Mouse (Mus musculus): ENCODE measurements at regions not wholly inside any gene's neighbourhood (a gene's known extent, or its start where the extent isn't known, plus 50 kb on each side); places are given as distances from the start of the nearest gene placed in this dataset.
"Not testable (repeated sequence)": the region's sequence is repeated elsewhere in the genome, so short reads cannot be mapped to it uniquely, and the experiment has no call there.

DNA sequence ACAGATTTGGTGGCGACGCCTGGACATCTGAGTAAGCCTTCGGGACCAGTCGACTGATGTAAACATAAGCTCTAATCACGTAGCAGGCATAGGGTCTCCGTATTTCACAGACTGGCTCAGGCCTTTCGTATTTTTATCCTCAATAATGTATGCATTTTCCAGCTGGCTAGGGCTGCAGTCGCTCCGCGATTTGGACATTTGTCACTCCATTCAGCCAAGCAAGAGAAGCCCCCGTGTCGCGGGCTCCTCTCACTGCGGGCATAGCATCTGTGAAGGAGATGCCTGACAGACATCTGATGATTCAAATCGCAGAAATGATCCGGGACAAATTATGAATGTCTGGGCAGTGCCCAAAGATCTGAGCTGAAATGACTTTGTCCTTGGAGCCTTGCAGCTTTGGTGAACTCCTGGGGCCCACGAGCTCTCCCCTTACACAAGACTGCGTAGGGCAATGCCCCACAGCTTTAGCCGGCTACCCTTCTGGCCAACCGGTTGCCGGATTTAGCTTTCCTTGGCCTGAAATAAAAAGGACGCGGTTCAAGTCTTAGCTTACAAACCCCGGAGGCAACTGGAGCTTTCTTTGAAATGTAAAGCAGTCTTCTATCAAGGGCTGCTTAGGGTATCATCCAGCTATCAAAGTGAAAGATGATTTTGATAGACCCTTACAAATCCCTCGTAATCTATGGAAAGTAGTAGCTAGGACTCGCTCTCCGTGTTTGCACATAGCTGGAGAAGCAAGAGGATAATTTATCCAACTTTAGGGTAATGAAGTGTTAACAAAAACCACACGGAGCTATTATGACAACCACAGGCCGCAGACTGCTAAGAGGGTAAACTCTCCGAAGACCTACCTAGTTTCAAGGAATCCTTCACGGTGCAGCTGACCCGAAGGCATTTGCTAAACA, 270.6 kb downstream of the Etnk1 start:
- DNase-seq (ENCODE audit: low spot score in 2 of 2) = no peak

DNA sequence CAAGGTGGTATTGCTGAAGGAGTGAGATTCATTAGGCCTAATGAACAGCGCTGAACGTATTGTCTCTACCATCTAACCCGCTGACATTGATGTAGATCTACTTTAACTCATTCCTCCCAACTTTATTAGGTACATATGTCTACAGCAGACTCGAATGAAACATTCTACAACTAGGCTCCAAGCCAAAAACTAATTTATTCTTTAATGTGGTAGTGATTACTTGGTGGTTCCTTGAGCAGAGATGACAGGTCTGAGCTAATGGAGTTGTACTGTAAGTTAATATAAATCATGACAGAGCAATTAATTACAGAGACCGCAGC, 271.2 kb downstream of the Etnk1 start:
- no peak for DNase-seq (ENCODE audit: low spot score in 2 of 2)

DNA sequence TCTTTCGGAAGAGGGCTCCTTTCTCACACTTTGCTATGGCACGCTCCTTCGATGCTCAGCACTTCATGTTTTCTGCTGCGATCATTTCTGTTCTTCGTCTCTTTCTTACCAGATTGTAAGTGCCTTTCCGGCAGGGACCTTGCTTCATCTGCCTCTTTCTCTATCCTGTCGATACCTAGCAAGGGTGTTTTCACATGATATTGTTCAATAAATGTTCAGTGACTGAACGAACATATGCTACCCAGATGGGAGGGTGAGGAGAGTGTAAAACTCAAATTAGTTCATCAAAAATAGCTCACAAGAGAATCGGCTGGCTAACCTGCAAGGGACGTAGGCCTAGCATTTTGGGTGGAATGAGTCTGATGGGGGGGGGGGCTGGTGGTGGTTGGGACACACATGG, 272.5 kb downstream of the Etnk1 start:
- DNase-seq (ENCODE audit: low spot score in 2 of 2) = no peak

DNA sequence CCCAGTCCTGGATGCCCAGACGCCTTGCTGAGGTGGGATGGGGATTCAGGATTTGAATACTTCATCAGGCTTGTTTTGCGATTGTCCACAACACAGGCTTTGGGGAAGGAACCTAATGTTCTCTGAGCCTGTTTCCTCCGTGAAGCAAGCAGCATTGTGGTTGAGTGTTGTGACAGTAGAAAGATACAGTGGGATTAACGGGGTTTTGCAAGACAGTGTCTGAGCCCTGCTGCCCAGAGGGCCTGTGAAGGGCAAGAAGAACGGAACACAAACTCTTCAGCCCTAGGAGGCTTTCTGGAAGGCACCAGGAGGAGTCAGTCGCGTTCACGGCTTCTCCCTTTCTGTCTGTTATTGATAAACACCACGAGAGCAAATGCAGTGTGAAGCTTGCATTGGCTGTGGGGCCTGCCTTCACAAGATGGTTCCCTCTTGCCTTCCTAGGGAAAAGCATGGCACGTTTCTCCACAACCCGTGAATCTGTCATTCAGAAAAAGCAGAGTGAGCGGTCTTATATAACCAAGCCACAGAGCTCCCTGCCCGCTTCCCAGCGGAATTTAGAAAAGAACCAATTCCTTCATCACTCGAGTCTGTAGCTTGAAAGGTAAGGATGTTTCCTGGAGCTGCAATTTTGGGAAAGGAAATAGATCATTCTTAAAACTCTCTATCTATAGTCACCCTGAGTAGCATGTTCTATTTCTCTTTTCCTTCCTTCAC, 273.4 kb downstream of the Etnk1 start:
- no peak for DNase-seq (ENCODE audit: low spot score in 2 of 2)

DNA sequence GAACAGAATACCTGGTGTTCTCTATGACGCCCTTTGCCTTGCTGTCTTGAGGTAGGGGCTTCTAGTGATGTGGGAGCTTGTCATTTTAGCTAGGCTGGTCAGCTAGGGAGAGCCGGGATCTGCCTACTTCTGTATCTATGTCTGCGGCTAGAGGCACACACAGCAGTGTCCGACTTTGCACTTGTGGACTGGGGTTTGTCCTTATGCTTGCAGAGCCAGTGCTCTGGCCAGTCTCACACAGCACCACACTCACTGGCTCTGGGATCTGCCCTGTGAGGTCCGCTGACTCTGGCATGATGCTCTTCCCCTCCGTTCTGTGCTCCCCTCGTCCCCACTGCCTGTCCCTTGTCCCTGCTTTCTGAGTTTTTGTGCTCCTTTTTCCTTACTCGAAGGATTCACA, 275.3 kb downstream of the Etnk1 start:
- DNase-seq (ENCODE audit: low spot score in 2 of 2) = no peak

DNA sequence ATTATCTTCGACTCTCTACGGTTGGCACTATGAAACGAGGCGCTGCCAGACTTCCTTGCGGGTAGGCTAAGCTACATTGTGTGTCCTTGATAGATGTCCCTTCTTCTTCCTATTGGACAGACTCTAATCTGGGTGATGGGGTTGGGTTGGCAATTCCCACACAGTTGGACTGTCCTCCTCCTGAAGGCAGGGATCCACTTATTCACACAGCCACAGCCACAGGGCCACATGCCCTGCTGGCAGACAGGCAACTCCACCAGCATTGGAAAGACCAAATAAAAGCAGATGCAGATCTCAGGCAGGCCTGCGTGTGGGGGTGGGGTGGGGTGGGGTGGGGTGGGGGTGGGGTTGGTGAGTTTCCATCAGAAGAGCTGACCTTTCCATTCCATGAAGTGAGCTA, 276.4 kb downstream of the Etnk1 start:
- DNase-seq (ENCODE audit: low spot score in 2 of 2) = no peak

DNA sequence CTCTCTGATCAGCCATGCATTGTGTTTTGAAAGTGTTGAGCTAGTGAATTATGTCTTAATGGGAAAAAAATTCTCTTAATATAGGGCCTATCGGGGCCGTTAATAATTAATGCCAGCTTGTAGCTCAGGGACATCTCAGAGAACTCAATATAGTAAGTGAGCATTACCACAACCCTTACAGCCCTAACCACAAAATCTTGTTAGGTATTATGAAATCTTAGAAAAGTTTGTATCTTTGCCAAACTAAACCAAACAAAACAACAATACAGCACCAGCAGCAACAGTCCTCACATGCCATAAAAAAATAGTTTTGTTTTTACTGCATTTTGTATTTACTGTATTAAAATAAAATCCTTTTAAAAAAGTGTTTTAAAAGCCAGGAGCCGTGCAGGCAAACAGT, 277.8 kb downstream of the Etnk1 start:
- no peak for DNase-seq (ENCODE audit: low spot score in 2 of 2)

DNA sequence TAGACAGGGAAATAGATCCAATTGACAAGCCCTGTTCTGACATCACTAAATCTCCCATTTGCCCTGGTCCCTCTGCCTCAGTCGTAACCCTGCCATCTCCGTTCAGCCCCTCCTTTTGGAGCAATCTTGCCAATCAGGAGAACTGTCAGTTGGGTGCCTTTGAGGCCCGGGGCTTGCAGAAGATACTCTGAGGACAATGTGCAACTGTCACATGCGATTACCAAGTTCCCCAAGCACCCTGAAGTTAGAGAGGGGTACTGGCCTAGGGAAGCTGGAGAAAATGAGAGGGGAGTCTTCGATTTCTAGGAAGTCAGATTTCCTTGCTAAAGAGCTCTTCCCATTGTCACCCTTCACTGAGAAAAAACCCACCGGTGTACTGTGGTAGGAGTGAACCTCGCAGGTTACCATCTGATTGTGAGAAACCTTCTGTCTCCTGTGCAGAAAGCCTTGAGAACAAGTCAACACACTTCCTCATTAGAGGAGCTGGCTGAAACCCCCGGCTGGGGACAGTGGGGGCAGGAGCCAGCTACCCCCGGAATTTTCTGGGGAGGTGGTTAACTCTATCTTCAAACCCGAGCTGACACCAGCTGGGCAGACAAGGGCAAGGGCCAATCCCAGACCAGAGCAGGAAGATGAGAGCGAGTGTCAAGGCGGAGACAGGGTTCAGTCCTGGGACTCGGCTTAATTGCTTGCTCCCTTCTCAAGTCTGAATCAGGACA, 279.0 kb downstream of the Etnk1 start:
- no peak for DNase-seq (ENCODE audit: low spot score in 2 of 2)

DNA sequence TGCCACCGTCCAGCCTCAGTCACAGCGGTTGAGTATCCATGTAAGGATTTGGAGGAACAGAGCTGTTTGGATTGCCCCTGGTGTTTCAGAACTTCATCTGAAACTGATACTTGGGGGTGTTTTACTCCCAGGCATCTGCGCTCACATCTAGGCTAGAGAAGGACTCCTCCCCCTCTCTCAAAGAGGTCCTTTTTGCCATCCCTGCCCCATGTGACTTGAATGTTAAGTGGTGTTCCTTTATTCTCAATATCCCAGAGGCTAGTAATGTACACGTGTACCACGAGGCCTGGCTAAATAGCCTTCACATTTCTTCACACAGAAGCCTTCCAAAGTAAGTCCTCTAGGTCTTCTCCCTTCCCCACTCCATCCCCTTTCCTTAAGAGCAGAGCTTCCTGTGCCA, 280.0 kb downstream of the Etnk1 start:
- DNase-seq (ENCODE audit: low spot score in 2 of 2) = no peak

DNA sequence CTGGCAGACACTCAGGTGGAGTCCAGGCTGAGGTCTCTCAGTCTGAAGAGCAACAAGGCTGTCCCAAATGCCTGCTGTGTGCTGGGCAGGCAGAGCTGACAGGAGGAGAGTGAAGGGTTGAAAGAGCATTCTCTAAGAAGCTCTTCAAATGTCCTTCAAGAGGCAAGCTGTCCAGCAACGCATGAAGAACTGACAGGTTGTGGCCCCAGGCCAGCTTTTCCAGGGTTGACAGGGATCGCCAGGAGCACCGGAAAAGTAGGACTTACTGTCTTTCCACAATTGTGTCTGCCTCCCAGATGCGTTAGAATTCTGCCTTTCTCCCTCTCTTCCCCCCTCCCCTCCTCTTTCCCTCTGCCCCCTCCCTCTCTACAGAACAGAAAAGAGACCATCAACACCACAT, 282.1 kb downstream of the Etnk1 start:
- DNase-seq (ENCODE audit: low spot score in 2 of 2) = no peak

DNA sequence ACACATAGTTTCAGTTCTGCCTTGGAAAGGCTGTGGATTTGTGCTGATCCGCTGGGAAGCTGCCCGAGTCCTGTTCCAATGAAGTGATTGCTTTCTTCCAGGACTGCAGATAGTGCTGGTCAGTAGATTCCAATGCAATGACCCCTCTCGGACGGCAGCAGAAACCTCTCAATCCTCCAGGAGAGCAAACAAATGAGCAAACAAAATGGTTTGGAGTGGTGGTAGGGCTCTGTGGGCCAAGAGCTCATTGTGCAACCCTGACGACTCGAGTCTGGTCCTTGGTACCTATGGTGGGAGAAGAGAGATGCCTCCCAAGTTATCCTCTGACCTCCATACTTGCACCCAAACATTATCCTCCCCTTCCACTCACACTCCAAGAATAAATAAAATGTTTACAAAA, 284.8 kb downstream of the Etnk1 start:
- DNase-seq (ENCODE audit: low spot score in 2 of 2) = no peak

DNA sequence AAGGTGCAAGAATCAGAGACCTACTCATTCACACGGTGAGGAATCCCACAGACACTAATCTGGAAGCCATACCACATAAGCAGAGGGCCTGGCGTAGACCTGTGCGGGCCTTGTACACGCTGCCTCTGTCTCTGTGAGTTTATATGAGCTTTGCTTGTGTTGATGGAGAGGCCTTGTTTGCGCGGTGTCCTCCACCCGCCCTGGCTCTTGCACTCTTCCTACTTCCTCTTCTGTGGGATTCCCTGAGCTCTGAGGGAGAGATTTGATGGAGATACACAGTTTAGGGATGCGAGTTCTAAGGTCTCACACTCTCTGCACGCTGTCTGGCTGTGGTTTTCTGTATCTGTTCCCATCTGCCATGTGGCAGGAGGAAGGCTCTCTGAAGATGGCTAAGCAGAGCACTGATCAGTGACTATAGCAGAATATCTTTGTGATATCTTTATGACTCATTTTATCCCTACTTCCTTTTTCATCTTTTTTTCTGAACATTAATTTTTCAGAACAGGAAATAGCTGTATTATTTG, 287.7 kb downstream of the Etnk1 start:
- no peak for DNase-seq (ENCODE audit: low spot score in 2 of 2)

DNA sequence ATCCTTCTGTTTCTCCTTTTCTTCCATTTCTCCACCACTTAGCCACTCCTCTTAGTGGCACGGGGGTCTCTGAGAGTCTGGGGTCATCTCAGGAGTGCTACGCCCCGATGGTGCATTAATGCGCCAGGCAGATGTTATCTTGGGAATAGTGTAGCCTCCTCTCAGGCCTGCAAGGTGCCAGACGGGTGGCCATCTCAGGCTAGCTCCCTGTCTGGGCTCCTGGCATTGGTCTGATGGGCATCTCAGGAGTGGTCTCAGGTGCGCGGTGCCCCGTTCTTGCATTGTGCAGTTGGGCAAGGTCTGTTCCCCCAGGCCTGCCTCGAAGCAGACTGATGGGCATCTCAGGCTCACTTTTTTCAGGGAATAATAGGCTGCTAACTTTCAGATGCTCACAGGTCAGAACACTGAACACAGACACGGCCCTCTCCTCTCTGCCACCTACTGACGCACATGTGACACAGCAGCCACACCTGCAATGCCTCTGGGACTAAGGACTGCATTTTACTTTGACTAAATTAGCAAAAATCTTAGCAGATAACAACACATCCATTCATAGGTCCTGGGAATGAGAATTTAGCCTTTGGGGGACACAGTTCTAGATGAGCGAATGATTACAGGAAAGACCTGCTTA, 298.0 kb downstream of the Etnk1 start:
- DNase-seq (ENCODE audit: low spot score in 2 of 2) = no peak

DNA sequence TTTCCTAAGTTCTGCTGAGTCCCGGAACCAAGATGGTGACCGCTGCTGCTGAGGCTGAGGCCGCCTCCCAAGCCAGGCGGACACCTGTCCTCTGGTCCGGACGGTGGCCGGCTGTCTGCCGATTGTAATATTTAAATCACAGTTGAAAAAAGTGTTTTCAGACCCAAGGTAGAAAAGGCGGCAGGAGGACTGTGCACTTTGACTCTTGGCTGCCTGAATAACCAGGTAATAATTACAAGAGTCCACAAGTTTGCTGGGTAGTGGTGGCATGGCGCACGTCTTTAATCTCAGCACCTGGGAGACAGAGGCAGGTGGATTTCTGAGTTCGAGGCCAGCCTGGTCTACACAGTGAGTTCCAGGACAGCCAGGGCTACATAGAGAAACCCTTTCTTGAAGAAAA, 305.7 kb downstream of the Etnk1 start:
- DNase-seq (ENCODE audit: low spot score in 2 of 2) = not testable (repeated sequence)

DNA sequence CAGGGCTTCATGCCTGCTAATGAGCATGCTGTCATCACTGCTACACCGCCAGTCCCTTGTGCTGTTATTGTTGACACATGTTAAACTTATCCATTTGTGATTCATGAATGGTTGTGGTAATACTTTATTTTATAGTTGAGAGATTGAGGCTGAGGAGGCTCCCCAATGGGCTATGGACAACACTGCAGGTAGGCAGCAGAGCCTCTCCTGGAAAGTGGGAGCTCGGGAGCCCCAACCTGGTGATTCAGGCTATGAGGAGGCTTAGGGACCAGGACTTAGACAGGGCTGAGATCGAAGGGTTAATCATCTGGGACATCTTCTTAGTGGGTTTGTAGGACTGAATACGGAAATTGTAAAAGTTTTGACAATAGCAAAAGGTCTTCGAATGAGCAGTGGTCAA, 307.4 kb downstream of the Etnk1 start:
- no peak for DNase-seq (ENCODE audit: low spot score in 2 of 2)

DNA sequence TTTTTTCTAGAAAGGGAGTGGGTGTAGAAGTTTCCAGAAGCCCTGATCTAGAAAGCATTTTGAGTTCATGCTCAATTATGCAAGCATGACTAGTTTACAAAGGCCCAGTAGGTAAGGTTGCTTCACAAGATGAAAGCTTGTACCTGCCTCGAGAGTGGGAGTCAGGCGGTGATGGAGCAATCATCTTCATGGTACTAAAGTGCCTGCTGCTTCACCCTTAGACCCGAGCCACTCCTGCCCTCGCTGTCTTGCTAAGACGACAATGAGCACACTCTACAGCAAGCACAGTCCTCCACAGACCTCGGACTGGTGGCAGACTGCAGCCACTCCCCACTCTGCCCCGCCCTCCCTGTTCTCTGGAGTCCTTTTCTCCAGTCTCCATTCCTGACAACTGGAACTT, 308.3 kb downstream of the Etnk1 start:
- no peak for DNase-seq (ENCODE audit: low spot score in 2 of 2)

DNA sequence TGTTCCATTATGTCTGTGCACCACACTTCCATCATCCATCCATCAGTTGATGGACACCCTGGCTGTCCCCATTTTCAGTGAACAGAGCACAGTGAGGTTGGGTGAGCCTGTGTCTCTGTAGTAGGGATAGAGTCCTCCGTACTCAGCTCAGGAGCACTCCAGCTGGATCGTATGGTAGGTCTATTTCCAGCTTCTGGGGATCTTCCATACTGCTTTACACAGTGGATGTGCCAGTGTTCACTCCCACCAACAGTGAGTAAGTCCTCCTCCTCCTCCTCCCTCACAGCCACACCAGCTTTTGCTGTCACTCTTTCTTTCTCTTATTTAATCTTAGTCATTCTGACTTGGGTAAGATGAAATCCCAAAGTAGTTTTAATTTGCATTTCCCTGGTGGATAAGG, 310.4 kb downstream of the Etnk1 start:
- peak in 1 of 2 experiments; percentile 23 for DNase-seq (ENCODE audit: low spot score in 2 of 2)

DNA sequence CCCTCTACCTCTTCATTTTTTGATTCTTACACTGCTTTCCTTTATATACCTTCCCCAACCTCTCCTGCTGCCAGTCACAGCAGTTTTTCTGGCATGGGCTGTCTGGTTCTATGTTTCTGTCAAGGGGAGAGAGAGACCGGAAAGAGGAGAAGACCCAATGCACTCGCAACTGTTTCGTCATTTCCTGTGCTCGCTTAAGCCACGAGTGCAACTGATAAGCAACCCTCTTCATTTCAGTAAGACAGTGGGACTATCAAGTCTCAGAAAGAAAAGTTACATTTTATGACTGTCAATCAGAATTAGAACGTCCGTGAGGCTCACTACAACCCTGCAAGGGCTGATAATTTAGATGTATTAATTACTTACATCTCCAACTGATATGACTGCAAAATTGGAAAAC, 312.2 kb downstream of the Etnk1 start:
- DNase-seq (ENCODE audit: low spot score in 2 of 2) = no peak

DNA sequence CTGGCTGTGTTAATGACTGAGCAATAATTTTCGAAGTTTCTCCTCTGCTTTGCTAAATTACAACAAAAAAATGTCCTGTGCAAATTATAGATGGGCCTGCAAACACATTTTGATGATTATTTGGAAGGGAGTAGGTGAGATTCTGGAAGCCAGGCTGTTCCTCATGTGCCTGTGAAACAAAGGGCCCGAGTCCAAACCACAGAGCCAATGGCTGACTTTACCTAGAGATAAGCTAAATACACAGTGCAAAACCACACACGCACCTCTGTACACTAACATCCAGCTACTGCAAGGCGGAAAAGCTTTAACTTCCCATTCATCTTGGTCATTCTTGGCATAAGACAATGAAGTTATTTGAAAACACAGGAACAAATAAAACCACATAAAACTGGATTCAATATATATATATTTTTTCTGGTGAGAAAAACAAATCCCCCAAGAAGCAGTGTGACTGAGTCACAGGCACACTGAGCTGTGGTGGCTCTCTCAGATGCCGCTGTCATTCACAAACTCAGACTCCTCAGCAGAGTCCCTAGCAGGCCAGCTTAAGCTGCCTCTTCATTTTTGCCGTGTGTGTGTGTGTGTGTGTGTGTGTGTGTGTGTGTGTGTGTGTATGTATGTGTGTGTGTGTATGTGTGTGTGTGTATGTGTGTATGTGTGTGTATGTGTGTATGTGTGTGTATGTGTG, 312.8 kb downstream of the Etnk1 start:
- no peak for DNase-seq (ENCODE audit: low spot score in 2 of 2)

DNA sequence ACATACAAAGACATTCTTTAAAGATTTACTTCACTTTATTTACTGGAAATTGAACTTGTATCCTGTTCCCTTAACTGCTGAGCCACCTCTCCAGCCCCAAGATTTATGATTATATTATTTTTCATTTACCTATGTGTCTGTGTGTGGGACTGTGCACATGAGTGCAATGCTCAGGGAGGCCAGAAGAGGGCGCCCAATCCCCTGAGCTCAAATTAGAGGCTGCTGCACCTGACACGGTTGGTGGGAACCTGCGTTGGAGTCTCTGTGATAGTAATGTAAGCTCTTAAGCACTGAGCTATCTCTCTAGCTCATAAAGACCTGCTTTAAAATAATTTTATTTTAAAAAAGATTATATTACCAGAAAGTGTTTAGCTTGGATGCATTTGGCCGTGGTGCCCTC, 315.3 kb downstream of the Etnk1 start:
- DNase-seq (ENCODE audit: low spot score in 2 of 2) = no peak

DNA sequence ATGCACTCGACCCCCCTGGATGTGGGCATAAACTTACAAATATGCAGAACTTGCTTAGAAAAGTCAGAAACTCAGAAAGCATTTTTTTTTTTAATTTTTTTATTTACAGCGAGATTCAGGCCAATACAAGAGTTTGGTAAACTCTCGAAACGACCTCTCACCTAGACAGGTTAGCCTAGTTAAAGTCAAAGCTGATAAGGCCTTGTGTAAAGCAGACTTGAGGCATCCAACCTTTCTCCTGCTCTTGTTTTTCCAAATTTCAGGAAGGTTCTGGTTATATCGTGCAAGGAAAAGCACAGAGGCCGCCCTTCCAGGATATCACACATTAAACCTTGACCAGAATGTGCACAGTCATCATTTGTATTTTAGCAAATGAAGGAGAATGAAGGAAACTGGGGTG, 315.8 kb downstream of the Etnk1 start:
- DNase-seq (ENCODE audit: low spot score in 2 of 2) = no peak

DNA sequence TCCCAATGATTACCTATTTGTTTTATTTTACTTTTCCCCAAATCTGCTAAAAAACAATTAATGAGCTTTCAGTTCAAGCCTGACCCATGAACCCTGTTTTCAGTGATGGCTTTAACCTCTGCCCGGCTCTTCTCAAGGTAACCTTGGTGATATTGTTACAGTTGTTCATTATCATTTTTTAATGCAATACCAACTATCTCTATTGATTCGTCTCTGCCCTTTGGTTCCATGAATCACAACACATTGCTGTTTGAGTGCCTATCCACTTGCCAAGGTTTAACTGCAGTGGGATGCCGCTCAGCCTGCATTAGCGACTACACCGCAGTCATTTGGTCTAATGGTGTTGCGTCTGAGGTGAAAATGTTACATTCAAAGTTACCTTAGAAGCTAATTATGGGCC, 317.9 kb downstream of the Etnk1 start:
- DNase-seq (ENCODE audit: low spot score in 2 of 2) = no peak
